Mouse (Mus musculus) layer of hippocampus, adult 9-11 months (tissue): ENCODE results near the gene Gata5.

Experiments used
- DNase-seq: peaks from one replicate; pipeline ENCODE4 v3.0.0; 2022

The Gata5 gene

DNA sequence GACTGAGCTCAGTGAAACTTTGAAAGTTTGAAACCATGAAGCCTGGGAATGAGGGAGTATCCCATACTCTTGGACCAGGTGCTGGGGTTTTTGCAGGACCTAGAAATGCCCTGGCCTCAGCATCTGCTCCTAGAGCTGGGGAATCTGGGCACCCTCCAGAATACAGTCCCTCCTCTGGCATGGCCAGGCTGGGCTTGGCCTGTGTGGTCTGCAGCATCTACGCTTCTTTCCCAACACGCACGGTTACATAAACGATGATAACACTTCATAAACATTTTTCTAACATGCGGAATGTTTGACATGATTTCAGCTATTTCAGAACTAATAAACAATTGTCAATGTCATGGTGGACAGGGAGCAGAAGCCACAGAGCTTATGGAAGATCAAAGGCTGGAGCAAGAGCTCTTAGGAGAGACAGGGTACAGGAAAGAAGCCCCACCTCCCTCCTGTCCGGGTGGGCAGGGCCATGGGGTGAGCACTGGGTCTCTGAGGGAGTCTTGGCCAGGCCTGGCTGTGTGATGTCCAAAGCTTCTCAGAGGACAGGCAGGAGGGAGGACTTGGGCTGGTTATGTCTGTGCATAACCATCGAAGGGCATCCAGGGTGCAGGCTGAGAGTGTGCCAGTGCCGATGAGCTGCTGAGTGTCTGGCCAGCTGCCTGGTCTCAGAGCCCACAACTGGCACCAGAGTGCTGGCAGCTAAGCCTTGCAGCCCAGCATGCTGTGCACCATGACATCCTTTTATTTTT lies 27.9 kb downstream of the Gata5 start:
- no peak for DNase-seq

DNA sequence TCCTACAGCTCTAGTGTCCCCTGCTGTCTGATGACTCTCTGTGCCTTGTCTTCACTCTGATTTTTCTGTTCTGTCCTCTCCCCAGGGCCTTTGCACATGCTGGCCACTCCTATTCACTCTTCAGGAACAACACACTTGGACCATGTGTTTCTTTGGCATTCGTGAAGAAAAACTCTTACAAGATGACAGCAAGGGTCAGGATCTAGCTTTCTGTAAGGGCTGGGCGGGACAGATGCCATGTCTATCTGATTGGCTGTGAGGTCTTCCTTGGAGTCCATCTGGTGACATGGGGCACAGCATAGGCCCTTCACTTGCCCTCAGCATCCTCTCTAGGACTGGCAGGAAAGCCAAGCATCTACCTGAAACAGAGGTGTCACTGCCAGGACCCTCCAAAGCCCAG lies 28.5 kb downstream of the Gata5 start:
- DNase-seq = no peak

- no peak for DNase-seq
Measured at GRCm38 (mm10) chr2:180305490-180305889, 29.0 kb downstream of the Gata5 start.

- DNase-seq = no peak
Measured at GRCm38 (mm10) chr2:180304554-180304953, 29.9 kb downstream of the Gata5 start.

DNA sequence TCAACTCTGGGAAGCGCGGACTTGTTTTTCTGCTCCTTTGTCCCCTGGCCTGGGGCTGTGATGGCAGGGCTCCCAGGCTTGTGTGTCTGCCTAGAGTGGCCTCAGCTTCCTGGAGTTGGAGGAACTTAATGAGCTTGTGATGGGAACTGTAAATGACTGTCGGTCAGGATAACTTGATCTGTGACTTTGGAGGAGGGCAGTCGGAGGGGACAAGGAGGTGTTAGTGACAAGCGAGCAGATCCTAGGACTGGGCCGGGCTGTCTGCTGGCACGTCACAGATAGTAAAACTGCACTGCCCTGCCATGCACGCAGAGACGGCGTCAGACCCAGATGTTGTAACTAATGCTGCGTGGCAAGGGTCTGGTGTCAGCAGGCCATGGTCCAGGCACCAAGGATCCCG lies 31.0 kb downstream of the Gata5 start:
- DNase-seq = no peak

DNA sequence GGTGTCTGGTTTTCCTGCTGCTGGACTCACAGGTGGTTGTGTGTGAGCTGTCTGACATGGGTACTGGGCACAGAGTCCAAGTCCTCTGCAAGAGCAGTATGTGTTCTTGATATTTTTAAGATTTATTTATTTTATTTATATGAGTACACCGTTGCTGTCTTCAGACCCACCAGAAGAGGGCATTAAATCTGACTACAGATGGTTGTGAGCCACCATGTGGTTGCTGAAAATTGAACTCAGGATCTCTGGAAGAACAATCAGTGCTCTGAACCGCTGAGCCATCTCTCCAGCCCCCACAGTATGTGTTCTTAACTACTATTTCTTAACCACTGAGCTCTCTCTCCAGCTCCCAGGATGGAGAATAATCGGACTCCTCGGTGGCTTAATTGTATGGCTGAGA lies 32.3 kb downstream of the Gata5 start:
- no peak for DNase-seq

DNA sequence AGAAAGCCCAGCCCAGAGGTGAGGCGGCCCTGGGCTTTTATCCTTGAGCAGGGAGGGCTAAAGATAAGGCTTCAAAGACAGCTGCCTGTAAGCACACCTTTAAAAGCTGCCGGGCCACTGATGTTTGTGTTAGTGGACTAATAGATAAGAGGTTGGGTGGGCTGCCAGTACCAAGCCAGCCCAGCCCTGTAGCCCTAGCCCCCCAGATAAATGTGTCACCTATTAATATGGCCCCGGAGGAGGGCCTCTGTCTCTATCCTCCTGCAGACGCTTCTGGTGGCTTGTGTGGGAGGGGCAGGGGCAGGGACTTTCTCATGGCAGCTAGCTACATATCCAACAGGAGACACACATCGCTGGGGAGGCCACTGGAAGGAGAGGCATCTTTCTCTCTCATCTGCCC lies 33.7 kb downstream of the Gata5 start:
- no peak for DNase-seq

- no peak for DNase-seq
Measured at GRCm38 (mm10) chr2:180300252-180300651, 34.2 kb downstream of the Gata5 start.

GRCm38 (mm10) chr2:180292906-180293305 lies 41.6 kb downstream of the Gata5 start:
- no peak for DNase-seq

- no peak for DNase-seq
Measured at GRCm38 (mm10) chr2:180292026-180292425, 42.5 kb downstream of the Gata5 start.

DNA sequence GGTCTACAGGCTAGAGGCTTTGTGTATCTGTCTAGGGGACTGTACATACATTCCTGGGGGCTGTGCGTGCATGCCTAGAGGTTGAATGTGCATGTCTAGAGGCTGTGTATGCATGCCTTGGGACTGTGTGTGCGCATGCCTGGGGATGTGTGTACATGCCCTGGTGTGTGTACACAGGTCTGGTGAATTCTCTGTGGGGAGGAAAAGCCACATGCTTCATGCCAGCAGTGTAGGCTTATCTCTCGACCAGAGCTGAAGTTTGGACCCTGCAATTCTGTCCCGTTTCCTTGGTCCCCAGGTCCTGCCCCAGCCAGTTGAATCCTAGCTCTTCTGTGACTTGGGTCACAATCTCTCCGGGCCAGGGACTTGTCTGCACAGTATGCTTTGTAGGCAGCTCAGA lies 42.9 kb downstream of the Gata5 start:
- no peak for DNase-seq

DNA sequence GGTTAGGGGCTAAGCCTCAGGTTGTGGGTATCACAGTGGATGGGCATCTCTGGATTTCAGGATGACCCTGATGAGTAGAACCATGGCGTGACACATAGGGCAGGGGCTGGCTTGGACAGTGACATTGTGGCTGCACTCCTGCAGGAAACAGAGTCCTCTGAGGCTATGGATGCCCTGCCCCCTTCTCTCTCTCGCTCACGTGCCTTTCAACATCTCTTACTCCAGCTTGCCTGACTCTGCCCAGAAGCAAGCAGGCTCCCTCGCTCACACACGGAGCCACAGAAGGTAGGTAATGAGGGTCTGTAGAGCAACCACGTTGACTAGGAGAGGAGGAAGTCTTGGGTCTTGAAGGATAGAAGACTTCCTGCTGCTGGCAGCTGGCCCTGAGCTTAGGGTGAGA lies 44.0 kb downstream of the Gata5 start:
- no peak for DNase-seq

DNA sequence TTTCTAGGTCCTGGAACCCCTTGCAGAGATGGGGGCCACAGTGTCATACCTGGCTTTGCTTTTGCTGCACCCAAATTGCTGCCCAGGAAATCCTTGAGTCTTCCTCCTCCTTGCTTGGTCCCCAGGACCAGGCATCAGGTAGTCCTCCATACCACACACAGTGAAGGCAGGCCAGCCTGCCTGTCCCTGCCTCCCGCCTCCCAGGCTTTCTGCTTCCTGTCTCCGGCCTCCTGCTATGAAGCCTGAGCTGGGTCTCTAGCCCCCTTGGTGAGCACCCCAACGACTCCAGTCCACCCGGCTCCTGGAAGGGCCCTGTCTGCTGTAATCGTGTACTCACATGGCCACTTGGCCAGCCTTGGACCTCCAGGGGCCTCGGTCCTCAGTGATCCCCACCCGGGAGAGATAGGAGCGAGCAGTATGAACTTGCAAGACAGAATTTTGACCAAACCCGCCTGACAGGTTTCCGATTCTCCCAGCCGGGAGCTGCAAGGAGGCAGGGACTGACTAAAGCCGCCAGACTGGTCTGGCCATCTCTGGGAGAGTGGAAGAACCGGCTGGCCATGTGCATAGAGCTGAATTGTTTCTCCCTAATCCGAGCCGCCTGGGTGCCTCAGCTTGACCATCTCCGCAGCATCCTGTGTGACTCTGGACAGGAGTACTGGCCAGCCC lies 44.9 kb downstream of the Gata5 start, which contains the start of gene Rbbp8nl:
TSS of gene Rbbp8nl (minus strand) at position 440 of the 669 bp plus-strand sequence.
- no peak for DNase-seq

GRCm38 (mm10) chr2:180288966-180289365 lies 45.5 kb downstream of the Gata5 start:
- no peak for DNase-seq

- DNase-seq = no peak
Measured at GRCm38 (mm10) chr2:180279321-180279720, 55.2 kb downstream of the Gata5 start.

- no peak for DNase-seq
Measured at GRCm38 (mm10) chr2:180277773-180278320, 56.7 kb downstream of the Gata5 start.

DNA sequence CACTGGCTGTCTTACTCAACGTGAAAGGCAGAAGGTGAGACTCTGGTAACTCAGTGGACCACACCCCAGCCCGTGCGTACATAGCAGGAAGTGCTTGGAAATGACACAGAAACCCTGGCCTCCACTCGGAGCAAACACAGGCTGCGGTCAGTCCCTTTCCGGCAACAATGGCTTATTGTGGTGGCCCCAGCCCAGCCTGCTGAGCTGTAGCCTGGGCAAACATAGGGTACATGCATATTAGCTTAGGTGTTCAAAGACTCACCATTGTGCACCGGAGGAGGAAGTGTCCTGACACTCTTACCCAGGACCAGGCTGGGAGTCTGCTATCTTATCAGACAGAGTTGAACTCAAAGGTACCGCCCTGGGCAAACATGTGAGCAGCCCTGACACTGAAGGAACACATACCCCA lies 57.6 kb downstream of the Gata5 start:
- no peak for DNase-seq

GRCm38 (mm10) chr2:180276385-180276784 lies 58.1 kb downstream of the Gata5 start:
- no peak for DNase-seq

DNA sequence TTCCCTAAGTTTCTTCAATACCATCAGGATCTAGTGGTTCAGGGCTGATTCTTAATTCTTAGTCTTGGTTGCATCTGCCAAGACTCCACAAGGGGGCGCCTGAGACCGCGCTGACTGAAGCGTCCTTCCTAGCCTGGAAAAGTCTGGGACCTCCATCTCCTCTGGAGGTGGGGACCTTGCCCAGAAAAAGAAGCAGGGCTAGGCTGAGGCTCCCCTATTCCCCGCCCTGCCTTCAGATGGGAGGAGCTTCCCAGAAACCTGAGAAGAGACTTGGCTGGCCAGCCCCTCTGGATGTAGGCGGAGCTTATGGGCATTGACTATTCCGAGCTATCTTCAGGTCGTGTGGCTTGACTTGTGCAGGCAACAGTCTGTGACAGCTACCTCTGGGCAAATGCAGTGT lies 58.7 kb downstream of the Gata5 start:
- peak; percentile 64 for DNase-seq
